Mouse (Mus musculus) skeletal muscle tissue, adult 2 months (tissue): Measurements from ENCODE around the gene Exoc2.

Experiments
- DNase-seq: peaks from one replicate; pipeline ENCODE4 v3.0.0-alpha.2; 2012; ENCODE audit warnings: low read depth, low spot score

Gene Exoc2

DNA sequence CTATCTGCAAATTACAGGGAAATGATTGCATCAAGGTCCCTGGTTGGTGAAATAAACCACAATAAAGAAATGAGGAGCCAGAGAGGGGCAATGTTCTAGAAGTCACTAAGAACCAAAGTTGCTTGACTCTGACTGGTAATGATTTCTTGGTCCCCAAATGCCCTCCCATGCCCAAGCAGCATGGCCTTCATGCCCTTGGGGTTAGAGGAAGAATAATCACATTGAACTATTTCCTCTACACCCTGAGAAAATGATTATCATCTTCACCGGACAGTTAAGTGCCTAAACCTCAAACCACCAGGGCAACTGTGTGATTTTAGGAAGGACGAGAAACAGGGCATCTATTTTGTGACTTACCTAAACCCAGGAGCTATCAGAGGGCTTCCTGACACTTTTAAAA, 197.9 kb downstream of the Exoc2 start:
- DNase-seq, result no peak

DNA sequence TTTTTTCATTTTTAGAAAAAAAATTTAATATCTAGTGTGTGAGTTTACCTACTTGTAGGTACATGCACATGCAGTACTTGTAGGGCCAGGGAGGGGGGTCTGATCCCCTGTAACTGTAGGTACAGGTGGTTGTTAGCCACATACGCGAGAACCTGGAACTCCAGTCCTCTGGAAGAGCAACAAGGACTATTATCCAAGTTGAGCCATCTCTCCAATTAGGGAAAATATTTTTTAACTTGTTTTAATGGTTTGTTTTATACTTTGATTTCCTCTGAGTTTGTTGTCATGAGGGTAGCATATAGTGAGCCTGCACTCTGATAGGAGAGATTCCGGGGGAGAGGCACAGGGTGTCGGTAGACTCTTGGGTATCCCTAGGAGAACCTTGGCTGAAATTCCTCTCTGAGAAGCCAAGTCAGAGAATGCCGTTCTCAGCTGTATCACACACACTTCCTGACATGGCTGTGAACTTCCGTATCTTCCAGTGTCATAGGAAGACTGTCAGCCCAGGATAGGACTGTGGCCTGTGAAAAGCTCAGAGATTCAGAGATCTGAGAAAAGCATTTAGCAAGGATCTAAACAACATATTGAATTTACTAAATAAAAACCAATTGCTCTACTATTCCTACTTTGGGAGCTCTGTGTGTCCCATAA, 206.3 kb downstream of the Exoc2 start:
- no peak for DNase-seq

DNA sequence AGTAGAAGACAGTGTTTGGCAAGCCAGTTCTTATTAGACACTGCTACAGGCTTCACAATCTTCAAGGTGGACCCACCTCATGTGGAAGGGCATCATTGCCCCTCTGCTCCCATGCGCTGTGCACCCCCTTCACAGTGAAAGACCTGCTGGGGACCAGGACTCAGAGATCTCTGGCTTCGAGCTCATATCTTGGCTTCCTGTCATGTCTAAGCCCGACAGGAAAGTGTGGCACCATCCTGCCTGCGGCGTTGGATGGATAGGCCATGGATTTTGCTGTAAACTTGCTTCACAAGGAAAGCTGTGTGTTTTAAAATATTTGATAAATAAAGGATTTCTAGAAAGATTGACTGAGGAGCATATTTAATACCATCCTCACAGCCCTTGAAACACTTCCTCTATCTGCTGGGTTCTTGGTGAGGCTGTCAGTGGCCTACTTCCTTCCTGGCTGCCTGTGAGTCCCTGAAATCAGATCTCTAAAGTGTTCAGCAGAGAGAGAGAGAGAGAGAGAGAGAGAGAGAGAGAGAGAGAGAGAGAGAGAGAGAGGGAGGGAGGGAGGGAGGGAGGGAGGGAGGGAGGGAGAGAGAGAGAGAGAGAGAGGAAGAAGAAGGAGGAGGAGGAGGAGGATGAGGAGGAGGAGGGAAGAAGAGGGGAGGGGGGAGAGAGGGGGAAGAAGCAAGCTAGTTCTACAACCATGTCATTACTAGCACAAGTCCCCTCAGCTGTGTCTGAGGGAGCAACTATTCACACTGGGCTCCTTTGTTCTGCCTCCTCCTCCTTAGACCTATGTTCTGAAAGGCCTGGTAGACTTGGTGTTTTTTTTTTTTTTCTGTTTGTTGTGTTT, 207.0 kb downstream of the Exoc2 start:
- no peak for DNase-seq

DNA sequence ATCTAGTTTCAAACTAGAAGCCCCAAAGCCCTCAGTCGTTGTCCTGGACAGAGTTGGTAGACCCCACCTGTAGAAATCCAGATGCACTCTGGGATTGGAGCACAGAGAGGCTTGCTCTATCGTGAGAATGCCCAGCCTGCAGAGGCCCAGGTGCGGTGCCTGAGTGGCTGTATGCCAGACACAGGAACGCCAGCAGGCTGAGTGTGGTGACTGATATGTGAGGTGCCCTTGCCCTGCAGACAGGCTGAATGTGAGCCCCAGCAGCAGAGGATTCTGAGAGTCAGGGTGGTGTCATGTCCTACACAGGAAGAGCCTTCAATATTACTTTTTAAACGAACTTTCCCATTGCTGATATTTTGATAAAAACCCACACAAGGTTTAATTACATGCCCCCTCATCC, 208.0 kb downstream of the Exoc2 start:
- DNase-seq, result no peak

DNA sequence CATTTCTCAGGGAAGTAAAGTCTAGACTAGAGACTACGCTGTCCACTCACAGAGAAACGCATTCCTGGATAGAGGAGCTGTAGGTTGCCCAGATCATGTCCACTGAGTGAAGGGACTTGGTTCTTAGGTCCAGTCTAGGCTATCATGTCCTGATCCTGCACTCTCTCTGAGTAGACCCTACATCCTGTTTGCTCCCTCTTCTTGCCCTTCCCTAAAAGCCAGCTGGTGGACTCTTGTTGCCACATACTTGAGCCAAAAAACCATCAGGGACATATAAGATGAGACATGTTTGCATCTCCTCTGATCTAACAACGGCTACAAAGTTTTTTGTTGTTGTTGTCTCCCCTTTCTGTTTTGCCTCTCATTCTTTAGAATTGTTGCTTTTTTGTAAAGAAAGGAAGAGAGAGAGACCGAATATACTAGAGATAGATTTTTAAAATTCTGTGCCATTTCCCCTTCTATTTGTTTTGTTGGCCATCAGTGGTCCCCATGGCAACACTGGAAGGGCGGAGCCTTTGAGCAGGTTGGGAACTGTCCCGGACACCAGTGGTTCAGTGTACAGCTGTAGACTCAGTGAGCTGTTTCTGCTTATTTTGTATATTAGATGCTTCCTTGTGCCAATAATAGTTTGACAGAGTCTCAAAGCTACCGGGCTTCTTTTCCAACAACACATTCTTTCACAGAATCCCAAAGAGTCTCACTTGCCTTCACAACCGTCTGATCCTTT, 209.7 kb downstream of the Exoc2 start:
- DNase-seq, result peak; percentile 54
